Mouse (Mus musculus): ENCODE measurements around the gene Slc25a33. TPM values are rescaled to one million over a fixed set of nuclear protein-coding genes. Genes with fewer than 3 reads are reported as not detected.

Slc25a33 gene
- total and polyA plus RNA-seq, 2 experiments from 2014 or later: 12.5 to 29.7 TPM

DNA sequence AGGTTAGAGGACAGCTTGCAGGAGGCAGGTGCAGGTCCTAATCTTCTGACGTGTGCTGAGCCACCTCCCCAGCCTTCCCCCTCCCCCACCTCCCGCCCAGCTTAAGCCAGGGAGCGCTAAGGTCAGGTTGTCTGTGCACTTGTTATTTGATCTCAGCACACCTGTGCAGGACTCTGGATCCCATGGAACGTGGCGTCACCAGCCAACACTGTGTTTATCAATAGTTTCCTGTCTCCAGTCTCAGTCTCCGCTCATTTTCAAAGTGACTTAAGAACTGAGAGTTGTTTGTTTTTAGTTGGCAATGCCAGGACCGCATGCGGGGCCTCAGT, 19.9 kb upstream of the Slc25a33 start:
- DNase-seq: no peak
- TF ChIP-seq CTCF (IDR thresholded peaks at IDR 0.05; ENCODE audit: low read depth): no peak
- no peaks in the 10 kb centered on the region for H3K9me3 ChIP-seq (ENCODE audit: low read length)
- no peaks in the 10 kb centered on the region for H3K27me3 ChIP-seq (ENCODE audit: insufficient read depth, low read length)
- no peak overlapping the region for H3K9ac ChIP-seq
- H3K4me2 ChIP-seq (ENCODE audit: low read depth): no peak overlapping the region
- no peak overlapping the region for H3K27ac ChIP-seq (ENCODE audit: low read depth, low read length)
- no peaks in the 10 kb centered on the region for H3K36me3 ChIP-seq (ENCODE audit: insufficient read depth)
- H3K4me3 ChIP-seq (ENCODE audit: low read depth, low read length): no peak overlapping the region
- ATAC-seq: no peak
- WGBS: 44% methylated on average over 8 of the region's 8 CpGs
- no peaks in the 10 kb centered on the region for H3K4me1 ChIP-seq (ENCODE audit: insufficient read depth)

GRCm38 (mm10) chr4:149793156-149794009, 19.3 kb upstream of the Slc25a33 start:
- no peak overlapping the region for H3K27ac ChIP-seq (ENCODE audit: low read depth, low read length)
- H3K4me1 ChIP-seq (ENCODE audit: insufficient read depth): no peaks in the 10 kb centered on the region
- no peaks in the 10 kb centered on the region for H3K9me3 ChIP-seq (ENCODE audit: low read length)
- TF ChIP-seq CTCF (IDR thresholded peaks at IDR 0.05; ENCODE audit: low read depth): peak; percentile 58
- H3K4me2 ChIP-seq (ENCODE audit: low read depth): no peak overlapping the region
- ATAC-seq (no peak), DNase-seq (no peak)
- no peaks in the 10 kb centered on the region for H3K27me3 ChIP-seq (ENCODE audit: insufficient read depth, low read length)
- H3K4me3 ChIP-seq (ENCODE audit: low read depth, low read length): no peak overlapping the region
- 44% methylated on average over 13 of the region's 13 CpGs for WGBS
- H3K36me3 ChIP-seq (ENCODE audit: insufficient read depth): no peaks in the 10 kb centered on the region
- H3K9ac ChIP-seq: no peak overlapping the region

GRCm38 (mm10) chr4:149792159-149792800, 18.2 kb upstream of the Slc25a33 start:
- DNase-seq: no peak
- no peaks in the 10 kb centered on the region for H3K36me3 ChIP-seq (ENCODE audit: insufficient read depth)
- ATAC-seq: no peak
- H3K4me1 ChIP-seq (ENCODE audit: insufficient read depth): no peaks in the 10 kb centered on the region
- WGBS: 65% methylated on average over 10 of the region's 10 CpGs
- H3K9ac ChIP-seq: no peak overlapping the region
- no peaks in the 10 kb centered on the region for H3K27me3 ChIP-seq (ENCODE audit: insufficient read depth, low read length)
- H3K4me3 ChIP-seq (ENCODE audit: low read depth, low read length): no peak overlapping the region
- no peaks in the 10 kb centered on the region for H3K9me3 ChIP-seq (ENCODE audit: low read length)
- H3K4me2 ChIP-seq (ENCODE audit: low read depth): no peak overlapping the region
- H3K27ac ChIP-seq (ENCODE audit: low read depth, low read length): no peak overlapping the region
- TF ChIP-seq CTCF (IDR thresholded peaks at IDR 0.05; ENCODE audit: low read depth): no peak

GRCm38 (mm10) chr4:149791470-149791869, 17.4 kb upstream of the Slc25a33 start:
- 0 out of 2 replicates have a peak, but pooled peaks cover 3% of the 10 kb centered on the region for H3K9me3 ChIP-seq (ENCODE audit: low read length)
- H3K4me2 ChIP-seq (ENCODE audit: low read depth): no peak overlapping the region
- no peak overlapping the region for H3K9ac ChIP-seq
- no peaks in the 10 kb centered on the region for H3K27me3 ChIP-seq (ENCODE audit: insufficient read depth, low read length)
- no peaks in the 10 kb centered on the region for H3K4me1 ChIP-seq (ENCODE audit: insufficient read depth)
- ATAC-seq (no peak), DNase-seq (no peak)
- no peak for TF ChIP-seq CTCF (IDR thresholded peaks at IDR 0.05; ENCODE audit: low read depth)
- no peaks in the 10 kb centered on the region for H3K36me3 ChIP-seq (ENCODE audit: insufficient read depth)
- H3K27ac ChIP-seq (ENCODE audit: low read depth, low read length): no peak overlapping the region
- WGBS: 66% methylated on average over 4 of the region's 4 CpGs
- H3K4me3 ChIP-seq (ENCODE audit: low read depth, low read length): no peak overlapping the region

DNA sequence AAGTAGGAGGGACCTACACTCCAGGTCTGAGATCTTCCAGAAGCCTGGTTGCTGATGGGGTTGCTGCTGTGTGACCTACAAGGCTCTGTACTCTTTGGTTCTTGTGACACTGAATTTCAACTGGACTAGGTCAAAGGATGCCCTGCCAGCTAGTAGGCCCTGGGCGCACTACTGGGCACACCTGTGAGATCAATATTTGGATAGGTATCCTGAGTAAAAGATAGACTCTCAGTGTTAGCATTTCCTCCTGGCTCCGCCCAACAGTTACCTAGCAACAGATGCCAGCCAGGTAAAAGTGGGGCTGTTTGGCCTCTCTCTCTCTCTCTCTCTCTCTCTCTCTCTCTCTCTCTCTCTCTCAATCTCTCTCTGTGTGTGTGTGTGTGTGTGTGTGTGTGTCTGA, 16.9 kb upstream of the Slc25a33 start:
- H3K27me3 ChIP-seq (ENCODE audit: insufficient read depth, low read length): no peaks in the 10 kb centered on the region
- H3K4me3 ChIP-seq (ENCODE audit: low read depth, low read length): no peak overlapping the region
- no peak overlapping the region for H3K9ac ChIP-seq
- H3K27ac ChIP-seq (ENCODE audit: low read depth, low read length): 0 out of 2 replicates have a peak overlapping the region, but pooled peaks have one; percentile 9
- 98% methylated on average over 2 of the region's 2 CpGs for WGBS
- ATAC-seq: no peak
- H3K9me3 ChIP-seq (ENCODE audit: low read length): 0 out of 2 replicates have a peak, but pooled peaks cover 3% of the 10 kb centered on the region
- H3K4me2 ChIP-seq (ENCODE audit: low read depth): no peak overlapping the region
- TF ChIP-seq CTCF (IDR thresholded peaks at IDR 0.05; ENCODE audit: low read depth): no peak
- H3K4me1 ChIP-seq (ENCODE audit: insufficient read depth): no peaks in the 10 kb centered on the region
- H3K36me3 ChIP-seq (ENCODE audit: insufficient read depth): no peaks in the 10 kb centered on the region
- DNase-seq: no peak

- no peak for TF ChIP-seq CTCF (IDR thresholded peaks at IDR 0.05; ENCODE audit: low read depth)
Observed at GRCm38 (mm10) chr4:149790546-149790945, 16.5 kb upstream of the Slc25a33 start.

More at GRCm38 (mm10) chr4:149790546-149790945, 16.5 kb upstream of the Slc25a33 start:
- no peak for DNase-seq
- H3K4me3 ChIP-seq (ENCODE audit: low read depth, low read length): no peak overlapping the region
- 0 out of 2 replicates have a peak overlapping the region, but pooled peaks have one; percentile 9 for H3K27ac ChIP-seq (ENCODE audit: low read depth, low read length)
- 0 out of 2 replicates have a peak, but pooled peaks cover 3% of the 10 kb centered on the region for H3K9me3 ChIP-seq (ENCODE audit: low read length)
- H3K36me3 ChIP-seq (ENCODE audit: insufficient read depth): no peaks in the 10 kb centered on the region
- H3K4me2 ChIP-seq (ENCODE audit: low read depth): no peak overlapping the region
- 64% methylated on average over 4 of the region's 4 CpGs for WGBS
- no peak; the same call in 1 of the 2 replicates for ATAC-seq
- H3K9ac ChIP-seq: no peak overlapping the region
- no peaks in the 10 kb centered on the region for H3K27me3 ChIP-seq (ENCODE audit: insufficient read depth, low read length)
- H3K4me1 ChIP-seq (ENCODE audit: insufficient read depth): no peaks in the 10 kb centered on the region
